Mouse (Mus musculus) thymus, postnatal 36 days (tissue): ENCODE results near the gene Tmpo.
A peak's percentile ranks its signal among the peaks of the same experiment; 100 is the strongest.

ENCODE experiments used
- DNase-seq, 2 experiments: peaks; one replicate each; pipeline ENCODE4 v3.0.0; 2022; ENCODE audit warnings: mixed read lengths in 2 of 2

Tmpo gene

DNA sequence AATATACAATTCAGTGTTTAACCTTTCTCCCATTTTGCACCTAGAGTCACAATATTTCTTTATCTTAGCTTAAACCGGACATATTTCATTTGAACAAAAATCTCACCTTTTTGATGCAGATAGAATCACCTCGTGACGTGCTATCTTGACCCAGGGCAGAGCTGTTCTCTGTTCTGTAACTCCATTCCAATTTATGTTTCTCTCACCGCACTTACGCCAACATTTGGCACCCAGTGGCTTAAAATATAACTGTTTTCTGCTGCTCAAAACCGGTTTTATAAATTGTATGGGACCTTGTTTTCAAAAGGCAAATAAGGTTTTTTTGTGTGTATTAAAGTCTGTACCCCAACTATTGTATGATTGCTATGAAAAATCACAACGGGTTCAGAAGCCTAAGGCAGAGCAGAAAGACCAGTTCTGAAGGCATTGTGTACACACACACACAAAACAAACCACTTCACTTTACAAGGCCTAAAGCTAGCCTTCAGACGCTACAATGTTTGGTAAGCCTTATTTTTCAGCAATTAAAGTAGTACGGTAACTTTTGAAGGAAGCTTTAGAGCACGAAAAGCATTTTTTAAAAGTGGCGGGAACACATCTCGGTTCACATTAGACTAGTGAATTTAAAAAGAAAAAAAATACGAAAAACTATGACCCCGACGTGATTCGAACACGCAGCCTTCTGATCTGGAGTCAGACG, at the start of gene Tmpo:
TSS of gene Tmpo (minus strand) at position 555 of the 700 bp plus-strand sequence.
- DNase-seq, result no peak

GRCm38 (mm10) chr10:91230400-91230799, 49.3 kb upstream of the Tmpo start:
- no peak for DNase-seq

- no peak for DNase-seq
Measured at GRCm38 (mm10) chr10:91229518-91229961, 48.4 kb upstream of the Tmpo start.

GRCm38 (mm10) chr10:91228924-91229517, 47.9 kb upstream of the Tmpo start:
- DNase-seq, result no peak

DNA sequence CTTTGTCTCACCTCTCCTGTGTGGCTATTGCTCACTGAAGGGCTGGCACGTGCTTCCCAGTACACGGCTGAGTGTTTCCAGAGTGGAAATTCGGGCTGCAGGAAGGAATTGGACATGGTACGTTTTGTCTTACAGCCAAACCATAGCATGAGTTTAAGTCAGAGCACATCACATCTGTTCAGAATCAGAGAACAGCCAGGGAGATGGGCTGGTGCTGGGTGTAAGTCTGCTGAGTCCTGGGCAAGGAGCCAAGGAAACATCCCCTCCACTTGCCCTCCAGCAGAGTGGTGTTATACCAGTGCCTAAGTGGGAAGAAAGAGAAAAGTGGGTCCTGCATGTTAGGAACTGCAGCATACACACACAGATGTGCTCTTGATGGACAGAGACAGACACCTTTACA, 45.9 kb upstream of the Tmpo start:
- DNase-seq, result no peak

DNA sequence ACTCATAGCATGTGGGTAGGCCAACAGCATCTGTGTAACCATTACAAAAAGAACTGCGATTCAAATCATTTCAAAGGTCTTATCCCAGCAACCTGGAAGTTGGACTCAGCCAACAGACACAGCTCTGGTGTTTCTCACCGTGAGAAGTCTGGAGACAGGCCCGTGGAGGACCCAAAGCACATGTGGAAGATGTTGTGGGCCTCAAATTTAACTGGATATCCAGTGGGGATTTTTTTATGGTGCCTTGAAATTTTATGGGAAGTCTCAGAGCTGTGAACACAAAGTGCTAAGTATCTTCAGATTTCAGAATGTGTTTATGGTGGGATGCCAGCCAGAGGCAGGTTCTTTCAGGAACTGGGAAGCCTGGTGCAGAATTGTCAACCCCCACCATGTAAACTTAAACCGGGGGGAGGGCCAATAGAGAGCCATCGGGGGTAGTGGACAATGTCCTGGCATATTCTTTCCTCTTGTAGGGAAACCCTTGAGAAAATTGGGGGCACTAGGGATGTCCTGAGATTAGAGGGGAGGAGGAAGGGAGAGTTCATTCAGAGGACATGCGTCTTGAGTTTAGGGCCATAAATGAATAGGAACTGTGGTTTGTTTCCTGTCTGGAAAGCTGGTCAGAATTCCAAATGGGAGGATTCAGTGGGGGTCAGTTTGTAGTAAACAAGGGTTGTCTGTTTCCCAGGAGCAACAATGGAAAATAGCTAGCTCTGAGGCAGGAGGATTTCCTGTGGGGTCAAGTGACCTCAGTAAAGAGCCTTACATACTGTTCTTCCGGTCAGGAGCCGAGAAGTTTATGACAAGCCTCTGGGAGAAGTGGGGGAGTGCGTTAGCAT, 41.5 kb upstream of the Tmpo start:
- no peak for DNase-seq

GRCm38 (mm10) chr10:91208899-91209667, 28.0 kb upstream of the Tmpo start:
- DNase-seq, result no peak

DNA sequence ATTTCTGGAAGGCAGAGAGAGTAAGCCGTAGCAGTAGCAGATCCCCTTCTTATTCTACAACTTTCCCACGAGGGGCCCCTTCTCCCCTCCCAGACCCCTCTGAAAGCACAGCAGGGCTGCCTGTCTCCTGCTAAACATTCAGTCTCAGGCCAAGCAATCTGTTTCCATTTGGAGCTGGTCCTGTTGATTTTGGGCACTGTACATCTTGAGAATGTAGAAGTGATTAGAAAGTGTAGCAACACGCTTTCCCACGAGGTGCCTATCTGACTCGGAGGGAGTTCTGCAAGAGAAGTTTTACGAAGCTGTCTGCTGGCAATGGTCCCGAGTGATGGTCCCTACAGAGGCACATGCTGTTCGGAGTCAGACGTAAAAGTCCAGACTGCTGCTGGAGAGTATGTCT, 27.3 kb upstream of the Tmpo start:
- DNase-seq, result no peak

- DNase-seq, result no peak
Measured at GRCm38 (mm10) chr10:91207275-91207674, 26.2 kb upstream of the Tmpo start.

DNA sequence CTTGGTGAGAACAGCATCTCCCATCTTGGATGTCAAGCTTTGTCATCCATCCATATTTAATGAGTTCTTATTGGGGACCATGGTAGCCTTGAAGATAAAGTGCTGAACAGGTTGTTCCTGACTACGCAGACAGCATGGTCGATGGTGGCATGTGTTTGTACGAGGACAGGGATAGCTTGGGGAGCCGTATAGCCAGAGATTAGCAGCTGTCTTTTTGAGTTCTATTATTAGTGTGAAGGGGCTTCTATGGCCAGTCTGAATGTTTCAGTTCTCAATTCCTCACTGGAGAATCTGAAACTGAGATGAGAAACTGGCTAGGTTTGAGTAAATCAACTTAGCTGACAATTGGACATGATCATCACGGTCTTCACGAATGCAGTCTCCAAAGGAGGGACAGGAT, 24.5 kb upstream of the Tmpo start:
- DNase-seq, result no peak

GRCm38 (mm10) chr10:91200581-91200980, 19.5 kb upstream of the Tmpo start:
- DNase-seq, result no peak

GRCm38 (mm10) chr10:91199238-91199780, 18.2 kb upstream of the Tmpo start:
- DNase-seq, result no peak

DNA sequence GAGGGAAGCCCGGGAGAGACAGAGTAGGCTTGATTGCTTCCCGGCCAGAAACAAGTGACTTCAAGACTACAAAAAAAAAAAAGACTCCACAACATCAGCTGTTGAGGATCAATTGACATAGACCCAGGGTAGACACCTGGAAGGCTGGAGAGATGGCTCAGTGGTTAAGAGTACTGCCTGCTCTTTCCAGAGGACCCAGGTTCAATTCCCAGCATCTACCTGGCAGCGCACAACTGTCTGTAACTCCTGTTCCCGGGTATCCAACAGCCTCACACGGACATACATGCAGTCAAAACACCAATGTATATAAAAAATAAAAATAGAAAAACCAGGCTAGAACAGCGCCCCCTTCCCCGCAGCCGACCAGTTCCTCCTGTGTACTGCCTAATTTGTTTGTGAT, 16.6 kb upstream of the Tmpo start:
- no peak for DNase-seq

- DNase-seq, result no peak
Measured at GRCm38 (mm10) chr10:91196778-91197177, 15.7 kb upstream of the Tmpo start.

GRCm38 (mm10) chr10:91195680-91196079, 14.6 kb upstream of the Tmpo start:
- DNase-seq, result no peak

DNA sequence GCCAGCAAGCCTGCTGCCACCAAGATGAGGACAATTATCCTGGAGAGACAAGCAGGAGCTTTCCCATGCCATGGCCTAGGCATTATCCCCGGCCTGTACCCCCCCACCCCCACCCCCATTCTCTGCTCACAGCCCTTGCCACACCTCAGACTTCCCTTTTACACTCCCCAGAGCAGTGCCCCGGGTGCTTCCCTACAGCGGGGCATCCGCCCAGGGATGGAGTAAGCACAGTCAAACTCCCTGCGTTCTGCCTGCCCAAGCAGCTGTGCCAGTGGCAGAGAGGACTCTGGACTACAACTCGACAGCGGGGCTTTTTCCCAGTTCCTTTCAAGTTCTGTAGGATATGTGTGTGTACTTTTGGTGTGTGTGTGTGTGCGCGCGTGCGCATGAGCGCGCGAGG, 14.0 kb upstream of the Tmpo start:
- DNase-seq, result no peak

DNA sequence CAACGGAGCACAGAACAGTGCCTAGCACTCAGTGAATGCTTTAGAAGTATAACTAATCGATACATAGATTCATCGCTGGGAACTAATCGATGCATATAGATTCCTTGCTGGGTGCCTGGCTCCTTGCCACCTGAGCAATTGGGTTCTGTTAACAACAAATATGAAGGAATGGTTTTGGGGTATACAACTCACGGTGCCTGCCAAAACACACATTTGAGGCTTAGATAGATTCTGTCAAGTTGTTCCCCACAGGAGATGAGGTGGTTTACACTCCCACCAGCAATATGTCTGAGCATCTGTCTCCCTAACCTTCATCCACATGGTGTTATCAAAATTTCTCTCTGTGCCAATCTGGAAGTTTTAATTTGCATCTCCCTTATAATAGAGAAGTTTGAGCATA, 10.7 kb upstream of the Tmpo start:
- DNase-seq, result no peak

DNA sequence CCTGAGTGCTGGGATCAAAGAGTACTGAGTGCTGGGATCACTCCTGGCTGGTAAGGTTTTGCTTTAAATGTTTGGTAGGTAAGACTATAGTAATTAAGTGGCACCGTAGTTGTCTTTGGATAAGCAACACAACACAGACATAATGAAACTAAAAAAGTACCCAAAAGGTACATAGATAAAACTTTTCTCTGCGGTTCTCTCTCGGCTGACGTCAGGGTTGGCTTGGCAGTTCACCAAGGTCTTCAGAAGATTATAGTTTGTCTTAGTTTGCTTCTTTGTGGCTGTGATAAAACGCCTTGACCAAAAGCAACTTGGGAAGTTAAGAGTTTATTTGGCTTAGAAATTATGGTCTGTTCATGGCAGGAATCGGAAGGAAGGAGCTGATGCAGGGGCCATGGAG, 8.4 kb upstream of the Tmpo start:
- DNase-seq, result no peak

DNA sequence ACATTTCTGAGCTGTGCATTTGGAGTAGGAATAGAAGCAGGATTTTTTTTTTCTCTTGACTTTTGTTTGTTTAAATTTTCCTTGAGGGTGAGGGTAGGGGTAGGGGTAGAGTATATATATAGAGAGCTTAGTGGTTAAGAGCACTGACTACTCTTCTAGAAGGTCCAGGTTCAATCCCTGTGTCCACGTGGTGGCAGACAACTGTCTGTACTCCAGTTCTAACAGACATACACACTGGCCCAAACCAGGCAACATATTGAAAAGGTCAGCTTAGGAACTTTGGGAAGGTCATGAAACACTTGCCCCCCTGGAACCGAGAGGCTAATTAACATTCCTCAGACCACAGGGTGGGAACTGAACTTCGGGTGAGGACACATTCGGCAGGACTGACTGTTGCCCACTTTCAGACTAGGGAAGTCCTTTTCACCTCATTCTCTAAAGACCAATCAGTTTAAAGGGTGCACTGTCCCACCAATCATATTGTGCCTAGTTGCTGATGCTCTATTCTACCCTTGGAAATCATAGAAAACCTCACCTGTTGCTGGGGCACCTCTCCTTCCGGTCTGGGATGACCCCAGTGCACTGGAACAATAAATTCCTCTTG, 7.7 kb upstream of the Tmpo start:
- DNase-seq, result no peak

DNA sequence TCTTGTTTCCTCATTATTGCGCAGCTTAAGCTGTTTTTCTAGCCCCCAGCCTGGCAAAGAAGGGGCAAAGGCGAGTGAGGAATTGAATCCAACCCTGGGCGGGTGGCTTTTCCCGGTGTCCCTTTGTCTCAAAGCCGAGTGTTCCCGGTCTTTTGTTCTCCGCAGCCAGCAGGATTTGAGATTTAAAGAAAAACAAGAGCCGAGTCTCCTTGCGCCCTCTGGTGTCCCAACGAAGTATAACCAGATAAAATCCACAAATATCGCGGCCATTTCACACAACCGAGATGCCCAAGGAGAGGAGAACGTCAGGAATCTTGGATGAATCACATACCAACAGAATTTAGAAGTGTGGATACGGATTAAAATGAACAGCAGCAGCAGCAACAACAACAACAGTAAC, 6.8 kb upstream of the Tmpo start:
- peak; percentile 56 to 69 for DNase-seq

DNA sequence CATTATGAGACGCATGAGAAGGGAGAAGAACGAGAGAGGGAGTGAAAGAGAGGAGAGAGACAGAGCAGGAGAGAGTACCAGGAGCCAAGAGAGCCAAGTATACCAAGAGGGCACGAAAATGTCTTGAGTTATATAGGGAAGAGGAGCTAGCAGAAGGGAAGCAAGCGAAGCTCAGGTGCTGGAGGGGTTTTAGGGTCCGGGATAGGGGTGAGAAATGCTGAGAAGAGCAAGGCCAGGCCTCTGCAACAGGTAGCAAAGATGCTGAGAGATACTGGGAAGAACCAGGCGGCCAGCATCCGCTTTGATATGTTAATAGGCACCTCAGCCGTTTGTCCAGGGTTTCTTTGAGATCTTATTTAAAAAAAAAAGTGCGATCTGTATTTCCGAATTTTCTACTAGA, 6.2 kb upstream of the Tmpo start:
- DNase-seq, result peak in 1 of 2 experiments; percentile 27

DNA sequence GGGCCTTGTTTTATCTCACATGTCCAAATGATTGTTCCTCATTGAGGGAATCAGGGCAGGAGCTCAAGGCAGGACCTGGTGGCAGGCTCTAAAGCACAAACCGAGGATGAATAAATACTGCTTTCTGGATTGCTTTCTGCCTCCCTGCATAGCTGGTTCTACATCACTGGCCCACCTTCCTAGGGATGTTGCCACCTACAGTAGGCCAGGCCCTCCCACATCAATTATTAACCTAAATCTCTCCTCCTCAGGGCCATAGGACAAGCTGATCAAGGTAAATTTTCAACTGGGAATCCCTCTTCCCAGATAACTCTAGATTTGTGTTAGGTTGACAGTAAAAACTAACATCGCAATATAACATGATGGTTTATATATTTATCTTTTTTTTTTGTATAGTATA, 4.6 kb upstream of the Tmpo start:
- DNase-seq, result no peak
